Mouse (Mus musculus) adrenal gland, adult 10 weeks (tissue): ENCODE results near the gene Lyzl6. TPM values are rescaled to one million over a fixed set of nuclear protein-coding genes. Genes with fewer than 3 reads are reported as not detected.

Experiments
- polyA plus RNA-seq: library from polyadenylated mRNA; stranded (reverse); fragments of 350-450 nt; fragmentation: Illumina TruSeq; extraction: RNeasy Lipid Tissue Mini Kit (QIAGEN cat#74804); gene quantifications from one replicate; pipeline ENCODE4 v1.2.3, GENCODE M21; 2014; ENCODE audit warnings: low read depth, low replicate concordance

Lyzl6 gene
- not detected for polyA plus RNA-seq

DNA sequence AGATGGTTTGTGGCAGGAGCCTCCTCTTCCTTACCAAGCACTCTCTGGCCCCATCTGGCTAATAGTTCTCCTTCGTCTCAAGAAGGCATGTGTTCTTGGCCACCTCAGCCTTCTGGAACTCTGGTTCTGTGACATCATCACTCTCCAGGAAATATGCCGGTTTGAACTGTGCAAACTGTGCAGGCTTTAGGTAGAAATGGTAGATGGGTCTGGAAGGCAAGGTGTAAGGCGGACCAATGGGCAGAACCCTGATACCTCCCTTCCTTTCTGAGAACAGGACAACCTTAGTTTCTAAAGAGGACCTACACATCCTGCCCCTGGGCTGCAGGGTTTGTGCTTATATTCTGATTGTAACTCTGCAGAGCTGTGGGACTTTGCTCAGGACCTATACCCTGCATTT is at the start of gene Lyzl6:
TSS of gene Lyzl6 (minus strand) at position 101 of the 400 bp plus-strand sequence.

DNA sequence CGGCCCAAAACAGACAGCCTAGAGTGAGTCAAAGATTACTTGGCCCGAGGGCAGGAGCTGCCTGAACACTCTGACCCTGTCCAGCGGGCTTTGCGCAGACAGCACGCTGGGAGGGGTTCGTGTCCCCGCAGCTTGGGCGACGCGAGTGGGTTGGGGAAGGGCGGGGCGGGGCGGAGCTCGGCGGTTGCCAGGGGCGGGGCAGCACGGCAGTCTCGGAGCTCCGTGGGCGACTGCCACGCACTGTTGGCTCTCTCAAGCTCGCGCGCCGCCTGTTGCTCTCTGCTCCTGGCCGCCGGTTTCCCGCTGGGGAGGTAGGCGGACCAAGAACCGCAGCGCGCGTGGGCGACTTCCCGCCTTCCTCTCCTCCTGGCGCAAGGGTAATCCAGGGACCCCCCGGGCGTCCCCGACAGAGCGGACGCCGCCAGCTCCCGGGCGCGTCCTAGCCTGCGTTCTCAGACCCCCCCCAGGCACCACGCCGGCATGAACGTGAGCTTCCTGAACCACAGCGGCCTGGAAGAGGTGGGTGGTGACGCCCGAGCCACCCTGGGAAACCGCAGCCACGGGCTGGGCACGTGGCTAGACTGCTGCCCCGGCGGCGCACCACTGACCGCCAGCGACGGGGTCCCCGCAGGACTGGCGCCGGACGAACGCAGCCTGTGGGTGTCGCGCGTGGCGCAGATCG is 10.8 kb upstream of the Lyzl6 start, which contains the start of gene Rprml:
TSS of gene Rprml (plus strand) at position 270 of the 682 bp plus-strand sequence.

DNA sequence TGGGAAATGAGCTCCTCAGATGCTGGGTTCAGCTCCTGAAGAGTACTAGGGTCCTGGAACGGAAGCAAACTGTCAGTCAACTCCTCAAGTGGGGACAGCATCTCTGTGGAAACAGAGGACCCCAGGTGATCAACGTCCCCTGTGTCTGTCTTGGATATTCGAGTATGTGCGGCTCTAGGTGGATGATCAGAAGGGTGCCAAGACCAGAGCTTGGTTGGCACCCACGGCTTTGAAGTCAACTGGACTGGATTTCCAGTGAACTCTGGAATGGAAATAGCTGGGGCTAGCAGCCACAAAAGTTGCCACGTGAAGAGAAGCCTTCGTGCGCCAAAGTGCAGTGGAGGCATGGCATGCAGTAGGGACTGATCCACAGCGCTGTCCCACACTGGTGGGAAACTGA is 17.6 kb downstream of the Lyzl6 start, which contains the start of gene Gm884:
TSS of gene Gm884 (minus strand) at position 101 of the 400 bp plus-strand sequence.

Other genes with a start within 250 kb of the Lyzl6 start
- 2.6 TPM for gene Plekhm1, start 226.2 kb downstream of the Lyzl6 start, polyA plus RNA-seq
- gene Lrrc37a, start 134.3 kb downstream of the Lyzl6 start, polyA plus RNA-seq, result not detected
- not detected for gene Gm884, start 17.8 kb downstream of the Lyzl6 start, polyA plus RNA-seq
- not detected for gene Rprml, start 10.7 kb upstream of the Lyzl6 start, polyA plus RNA-seq
- 88.4 TPM for gene Gosr2, start 59.0 kb upstream of the Lyzl6 start, polyA plus RNA-seq
- gene Wnt9b, start 110.9 kb upstream of the Lyzl6 start, polyA plus RNA-seq, result not detected
- gene Wnt3, start 135.3 kb upstream of the Lyzl6 start, polyA plus RNA-seq, result not detected